Mouse (Mus musculus): ENCODE measurements around the gene Jund. TPM values are rescaled to one million over a fixed set of nuclear protein-coding genes. Genes with fewer than 3 reads are reported as not detected.
A peak's percentile ranks its signal among the peaks of the same experiment; 100 is the strongest.

The Jund gene
- polyA plus RNA-seq, 1 experiment from 2014 or later, result 17.5 TPM

DNA sequence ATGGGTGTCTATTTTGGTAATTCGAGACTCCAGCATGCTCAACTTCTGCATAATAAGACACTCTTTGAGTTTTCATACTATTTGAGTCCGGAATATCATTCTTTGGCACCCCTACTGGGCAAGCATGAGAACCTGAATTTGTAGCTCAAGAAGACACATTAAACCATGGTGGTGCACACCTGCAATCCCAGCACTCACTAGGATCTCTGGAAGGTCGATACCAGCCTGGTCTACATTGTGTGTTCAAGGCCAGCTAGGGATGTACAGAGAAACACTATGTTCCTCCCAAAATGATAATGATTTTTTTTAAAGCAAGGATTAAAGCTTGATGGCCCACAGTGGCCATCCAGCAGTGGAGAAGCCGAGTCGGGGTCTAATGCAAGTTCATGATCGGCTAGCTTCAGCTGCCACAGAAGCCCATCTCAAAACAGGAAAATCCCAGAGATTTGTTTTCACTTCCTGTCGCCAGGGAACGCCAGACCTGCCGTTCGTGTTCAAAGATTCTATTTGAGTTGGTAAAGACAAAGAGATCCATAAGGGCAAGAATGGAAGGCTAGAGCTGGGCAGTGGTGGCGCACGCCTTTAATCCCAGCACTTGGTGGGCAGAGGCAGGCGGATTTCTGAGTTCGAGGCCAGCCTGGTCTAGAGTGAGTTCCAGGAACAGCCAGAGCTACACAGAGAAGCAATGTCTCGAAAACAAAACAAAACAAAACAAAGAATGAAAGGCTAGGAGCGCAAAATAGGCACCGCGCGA, 26.2 kb upstream of the Jund start:
- Histone ChIP-seq H3K36me3 (ENCODE audit: control insufficient read depth, insufficient read depth) (no peaks in the 10 kb centered on the region), H3K4me1 (ENCODE audit: control insufficient read depth, low read depth, low read length) (peaks cover 43% of the 10 kb centered on the region), H3K9me3 (replicated peaks; ENCODE audit: control insufficient read depth, low read length) (no peaks in the 10 kb centered on the region; the same call in 1 of the 2 replicates), H3K27ac (ENCODE audit: low read length) (peak overlapping the region; percentile 97), H3K9ac (ENCODE audit: low read depth, low read length) (peak overlapping the region; percentile 76), H3K4me2 (ENCODE audit: low read depth, low read length) (peak overlapping the region; percentile 94), H3K27me3 (ENCODE audit: control insufficient read depth, insufficient read depth, low read depth, low read length) (no peaks in the 10 kb centered on the region), H3K4me3 (ENCODE audit: low read depth, low read length) (peak overlapping the region; percentile 83)
- WGBS (ENCODE audit: insufficient replicate concordance), result 33% methylated on average over 19 of the region's 19 CpGs
- no peak; the same call in 1 of the 2 replicates for ATAC-seq (ENCODE audit: low read depth)

GRCm38 (mm10) chr8:70673079-70673856, 25.5 kb upstream of the Jund start, which contains the start of gene Lsm4:
Gene Lsm4, plus strand, starts transcription at chr8:70673248.
- Histone ChIP-seq H3K27me3 (ENCODE audit: control insufficient read depth, insufficient read depth, low read depth, low read length) (no peaks in the 10 kb centered on the region), H3K9me3 (replicated peaks; ENCODE audit: control insufficient read depth, low read length) (no peaks in the 10 kb centered on the region), H3K27ac (ENCODE audit: low read length) (peak within 1 kb of the TSS; percentile 97), H3K4me3 (ENCODE audit: low read depth, low read length) (peak within 1 kb of the TSS; percentile 83), H3K4me1 (ENCODE audit: control insufficient read depth, low read depth, low read length) (peaks cover 51% of the 10 kb centered on the region), H3K4me2 (ENCODE audit: low read depth, low read length) (peak within 1 kb of the TSS; percentile 94), H3K36me3 (ENCODE audit: control insufficient read depth, insufficient read depth) (peaks cover 2% of the 10 kb centered on the region; the same call in 1 of the 2 replicates), H3K9ac (ENCODE audit: low read depth, low read length) (peak within 1 kb of the TSS; percentile 81)
- peak; percentile 96 for ATAC-seq (ENCODE audit: low read depth)
- under 1% methylated on average over 60 of the region's 60 CpGs for WGBS (ENCODE audit: insufficient replicate concordance)

GRCm38 (mm10) chr8:70674109-70674508, 24.6 kb upstream of the Jund start:
- WGBS (ENCODE audit: insufficient replicate concordance), result 54% methylated on average over 3 of the region's 3 CpGs
- no peak for ATAC-seq (ENCODE audit: low read depth)
- Histone ChIP-seq H3K4me1 (ENCODE audit: control insufficient read depth, low read depth, low read length) (peaks cover 58% of the 10 kb centered on the region), H3K4me2 (ENCODE audit: low read depth, low read length) (peak overlapping the region; percentile 94), H3K9ac (ENCODE audit: low read depth, low read length) (peak overlapping the region; percentile 81), H3K36me3 (ENCODE audit: control insufficient read depth, insufficient read depth) (peaks cover 7% of the 10 kb centered on the region), H3K27me3 (ENCODE audit: control insufficient read depth, insufficient read depth, low read depth, low read length) (no peaks in the 10 kb centered on the region), H3K4me3 (ENCODE audit: low read depth, low read length) (peak overlapping the region; percentile 83), H3K27ac (ENCODE audit: low read length) (peak overlapping the region; percentile 97), H3K9me3 (replicated peaks; ENCODE audit: control insufficient read depth, low read length) (no peaks in the 10 kb centered on the region)

DNA sequence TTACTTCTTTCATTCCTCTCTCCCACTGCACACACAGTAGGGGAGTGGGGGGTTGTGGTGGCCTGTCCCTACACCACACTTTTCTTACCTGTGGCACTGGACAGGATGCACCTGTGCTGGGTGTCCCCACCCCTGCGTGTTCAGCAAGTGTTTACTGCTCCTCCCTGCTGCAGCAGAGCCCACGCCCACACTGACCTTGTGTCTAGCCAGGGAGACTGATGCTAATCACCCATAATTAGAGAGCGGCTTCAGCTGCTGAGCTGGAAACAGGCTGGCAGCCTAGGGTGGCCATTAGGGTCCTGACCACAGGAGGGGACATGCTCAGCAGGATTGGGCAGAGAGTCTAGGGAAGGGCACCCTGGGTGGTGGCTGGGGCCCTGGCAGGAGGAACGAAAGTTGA, 24.0 kb upstream of the Jund start:
- Histone ChIP-seq H3K27me3 (ENCODE audit: control insufficient read depth, insufficient read depth, low read depth, low read length) (no peaks in the 10 kb centered on the region), H3K4me2 (ENCODE audit: low read depth, low read length) (peak overlapping the region; percentile 94), H3K36me3 (ENCODE audit: control insufficient read depth, insufficient read depth) (peaks cover 7% of the 10 kb centered on the region), H3K4me3 (ENCODE audit: low read depth, low read length) (no peak overlapping the region), H3K27ac (ENCODE audit: low read length) (peak overlapping the region; percentile 97), H3K4me1 (ENCODE audit: control insufficient read depth, low read depth, low read length) (peaks cover 63% of the 10 kb centered on the region), H3K9me3 (replicated peaks; ENCODE audit: control insufficient read depth, low read length) (no peaks in the 10 kb centered on the region), H3K9ac (ENCODE audit: low read depth, low read length) (peak overlapping the region; percentile 81)
- WGBS (ENCODE audit: insufficient replicate concordance), result 20% methylated on average over 4 of the region's 4 CpGs
- no peak for ATAC-seq (ENCODE audit: low read depth)

- Histone ChIP-seq H3K9ac (ENCODE audit: low read depth, low read length) (no peak overlapping the region), H3K4me1 (ENCODE audit: control insufficient read depth, low read depth, low read length) (peaks cover 67% of the 10 kb centered on the region), H3K4me2 (ENCODE audit: low read depth, low read length) (no peak overlapping the region), H3K4me3 (ENCODE audit: low read depth, low read length) (no peak overlapping the region), H3K27ac (ENCODE audit: low read length) (peak overlapping the region; percentile 97), H3K27me3 (ENCODE audit: control insufficient read depth, insufficient read depth, low read depth, low read length) (no peaks in the 10 kb centered on the region), H3K9me3 (replicated peaks; ENCODE audit: control insufficient read depth, low read length) (no peaks in the 10 kb centered on the region), H3K36me3 (ENCODE audit: control insufficient read depth, insufficient read depth) (peaks cover 7% of the 10 kb centered on the region)
- 20% methylated on average over 1 of the region's 1 CpGs for WGBS (ENCODE audit: insufficient replicate concordance)
- no peak for ATAC-seq (ENCODE audit: low read depth)
These were observed 23.4 kb upstream of the Jund start for GRCm38 (mm10) chr8:70675336-70675735.

DNA sequence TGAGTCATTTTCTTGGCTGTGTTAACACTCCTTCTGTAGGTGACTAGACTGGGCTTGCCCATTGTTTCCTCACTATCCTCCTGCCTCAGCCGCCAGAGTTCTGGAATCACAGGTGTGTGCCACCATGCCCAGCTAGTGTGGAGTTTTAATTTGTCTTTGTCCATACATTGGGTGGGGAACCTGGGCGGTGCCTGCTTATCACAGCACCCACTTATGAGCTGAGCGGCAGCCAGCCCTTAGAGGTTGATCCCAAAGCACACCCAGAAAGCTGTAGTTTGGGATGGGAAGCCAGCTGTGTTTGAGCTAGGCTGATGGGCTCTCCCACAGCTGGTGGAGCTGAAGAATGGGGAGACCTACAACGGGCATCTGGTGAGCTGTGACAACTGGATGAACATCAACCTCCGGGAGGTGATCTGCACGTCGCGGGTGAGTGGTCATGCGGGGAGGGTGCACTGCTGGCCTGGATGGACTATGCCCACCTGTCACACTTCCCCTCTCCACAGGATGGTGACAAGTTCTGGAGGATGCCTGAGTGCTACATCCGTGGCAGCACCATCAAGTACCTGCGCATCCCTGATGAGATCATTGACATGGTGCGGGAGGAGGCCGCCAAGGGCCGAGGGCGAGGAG, 21.2 kb upstream of the Jund start:
- H3K4me3 ChIP-seq (ENCODE audit: low read depth, low read length), result peak overlapping the region; percentile 7; the same call in 1 of the 2 replicates
- peak overlapping the region; percentile 49 for H3K4me2 ChIP-seq (ENCODE audit: low read depth, low read length)
- peaks cover 79% of the 10 kb centered on the region for H3K4me1 ChIP-seq (ENCODE audit: control insufficient read depth, low read depth, low read length)
- no peak for ATAC-seq (ENCODE audit: low read depth)
- 78% methylated on average over 15 of the region's 15 CpGs for WGBS (ENCODE audit: insufficient replicate concordance)
- H3K9ac ChIP-seq (ENCODE audit: low read depth, low read length), result no peak overlapping the region
- H3K27ac ChIP-seq (ENCODE audit: low read length), result peak overlapping the region; percentile 48
- no peaks in the 10 kb centered on the region for H3K27me3 ChIP-seq (ENCODE audit: control insufficient read depth, insufficient read depth, low read depth, low read length)
- H3K36me3 ChIP-seq (ENCODE audit: control insufficient read depth, insufficient read depth), result peaks cover 7% of the 10 kb centered on the region
- H3K9me3 ChIP-seq (replicated peaks; ENCODE audit: control insufficient read depth, low read length), result no peaks in the 10 kb centered on the region

GRCm38 (mm10) chr8:70678679-70679078, 20.1 kb upstream of the Jund start:
- no peak overlapping the region for H3K9ac ChIP-seq (ENCODE audit: low read depth, low read length)
- no peak overlapping the region for H3K4me3 ChIP-seq (ENCODE audit: low read depth, low read length)
- no peaks in the 10 kb centered on the region for H3K9me3 ChIP-seq (replicated peaks; ENCODE audit: control insufficient read depth, low read length)
- H3K27ac ChIP-seq (ENCODE audit: low read length), result no peak overlapping the region
- no peak overlapping the region for H3K4me2 ChIP-seq (ENCODE audit: low read depth, low read length)
- peaks cover 77% of the 10 kb centered on the region for H3K4me1 ChIP-seq (ENCODE audit: control insufficient read depth, low read depth, low read length)
- ATAC-seq (ENCODE audit: low read depth), result no peak
- peaks cover 7% of the 10 kb centered on the region for H3K36me3 ChIP-seq (ENCODE audit: control insufficient read depth, insufficient read depth)
- no peaks in the 10 kb centered on the region for H3K27me3 ChIP-seq (ENCODE audit: control insufficient read depth, insufficient read depth, low read depth, low read length)

- ATAC-seq (ENCODE audit: low read depth), result no peak
- Histone ChIP-seq H3K27ac (ENCODE audit: low read length) (0 out of 2 replicates have a peak overlapping the region, but pooled peaks have one; percentile 27), H3K9ac (ENCODE audit: low read depth, low read length) (no peak overlapping the region), H3K4me1 (ENCODE audit: control insufficient read depth, low read depth, low read length) (peaks cover 69% of the 10 kb centered on the region), H3K4me2 (ENCODE audit: low read depth, low read length) (no peak overlapping the region), H3K4me3 (ENCODE audit: low read depth, low read length) (no peak overlapping the region), H3K9me3 (replicated peaks; ENCODE audit: control insufficient read depth, low read length) (no peaks in the 10 kb centered on the region), H3K36me3 (ENCODE audit: control insufficient read depth, insufficient read depth) (peaks cover 7% of the 10 kb centered on the region), H3K27me3 (ENCODE audit: control insufficient read depth, insufficient read depth, low read depth, low read length) (no peaks in the 10 kb centered on the region)
- 81% methylated on average over 4 of the region's 4 CpGs for WGBS (ENCODE audit: insufficient replicate concordance)
These were observed 19.3 kb upstream of the Jund start for GRCm38 (mm10) chr8:70679404-70679803.
